Mouse (Mus musculus) lung, postnatal 25 days (tissue): Measurements from ENCODE around the gene Icam1.
A peak's percentile ranks its signal among the peaks of the same experiment; 100 is the strongest.

ENCODE experiments used
- DNase-seq: peaks from one replicate; pipeline ENCODE4 v3.0.0; 2022; ENCODE audit warnings: low spot score

Icam1 gene

DNA sequence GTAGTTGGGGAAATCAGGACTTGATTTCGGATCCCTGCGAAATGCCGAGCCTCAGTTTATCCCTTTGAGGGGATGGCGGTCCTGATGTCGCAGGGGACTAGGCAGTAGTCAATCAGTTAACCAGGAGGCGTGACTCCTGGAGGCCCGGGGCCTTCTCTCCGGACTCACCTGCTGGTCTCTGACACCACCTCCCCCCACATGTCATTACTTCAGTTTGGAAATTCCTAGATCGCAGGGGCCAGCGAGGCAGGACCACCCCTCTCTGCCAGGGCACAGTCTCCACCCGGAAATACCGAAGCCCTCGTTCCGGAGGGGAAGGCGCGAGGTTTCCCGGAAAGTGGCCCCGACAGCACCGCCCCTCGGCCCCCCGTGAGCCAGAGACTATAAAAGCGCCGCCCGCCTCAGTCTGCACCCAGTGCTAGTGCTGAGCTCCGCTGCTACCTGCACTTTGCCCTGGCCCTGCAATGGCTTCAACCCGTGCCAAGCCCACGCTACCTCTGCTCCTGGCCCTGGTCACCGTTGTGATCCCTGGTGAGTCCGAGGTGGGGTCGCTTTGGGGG lies at the start of gene Icam1:
Icam1 (plus strand) TSS at position 415 of the 560 bp plus-strand sequence.
- DNase-seq = peak; percentile 88

DNA sequence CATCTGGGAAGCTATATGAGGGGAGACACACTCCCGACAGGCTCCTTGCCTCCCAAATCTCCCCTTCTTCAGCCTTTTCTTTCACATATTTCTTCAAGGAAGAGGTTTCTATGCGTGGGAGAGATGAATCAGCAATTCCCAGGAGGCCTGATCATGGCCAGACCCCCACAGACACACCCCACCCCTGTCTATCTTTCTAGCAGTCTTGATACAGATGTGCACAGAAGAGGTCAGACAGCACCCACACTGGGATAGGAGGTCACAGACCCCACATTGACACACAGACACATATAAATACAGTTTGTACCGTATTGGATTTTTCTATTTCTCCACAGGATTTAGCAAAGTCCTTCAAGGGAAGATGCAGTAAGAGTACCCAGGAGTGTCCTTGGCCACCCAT lies 49.8 kb upstream of the Icam1 start:
- no peak for DNase-seq

DNA sequence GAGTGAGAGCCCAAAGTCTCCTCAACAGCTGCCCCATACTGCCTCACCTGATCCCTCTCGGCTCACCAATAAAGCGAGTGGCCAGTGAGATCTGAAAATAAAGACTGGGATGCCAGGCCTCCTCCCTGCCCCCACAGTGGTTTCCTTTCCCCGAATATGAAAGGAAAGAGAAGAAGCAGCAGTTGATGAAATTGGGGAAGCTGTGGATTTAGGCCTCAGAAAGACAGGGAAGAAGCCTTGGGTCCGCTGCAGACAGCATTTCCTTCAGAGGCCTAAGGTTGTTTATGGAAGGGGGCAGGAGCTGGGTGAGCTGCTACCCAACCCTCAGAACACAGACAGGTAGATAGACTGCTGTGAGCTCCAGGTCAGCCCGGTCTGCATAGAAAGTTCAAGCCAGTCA lies 49.0 kb upstream of the Icam1 start:
- no peak for DNase-seq

DNA sequence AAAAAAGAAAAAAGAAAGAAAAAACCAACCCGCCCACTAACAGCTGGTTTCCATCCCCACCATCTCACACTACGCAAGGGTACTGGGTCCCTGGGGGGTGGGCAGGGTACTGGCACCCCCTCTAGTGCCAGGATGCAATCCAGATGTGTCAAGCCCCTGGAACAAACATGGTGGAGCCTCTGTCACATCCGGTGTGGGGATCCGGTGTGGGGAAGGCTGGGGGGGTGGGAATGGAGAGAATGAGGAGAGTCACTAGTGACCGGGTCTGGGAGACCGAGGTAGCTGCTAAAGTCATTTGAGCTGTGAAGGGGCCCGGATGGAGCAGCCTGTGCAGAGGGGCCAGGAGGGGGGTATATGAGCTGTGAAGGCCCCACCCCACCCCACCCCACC lies 44.0 kb upstream of the Icam1 start:
- DNase-seq = peak; percentile 52

DNA sequence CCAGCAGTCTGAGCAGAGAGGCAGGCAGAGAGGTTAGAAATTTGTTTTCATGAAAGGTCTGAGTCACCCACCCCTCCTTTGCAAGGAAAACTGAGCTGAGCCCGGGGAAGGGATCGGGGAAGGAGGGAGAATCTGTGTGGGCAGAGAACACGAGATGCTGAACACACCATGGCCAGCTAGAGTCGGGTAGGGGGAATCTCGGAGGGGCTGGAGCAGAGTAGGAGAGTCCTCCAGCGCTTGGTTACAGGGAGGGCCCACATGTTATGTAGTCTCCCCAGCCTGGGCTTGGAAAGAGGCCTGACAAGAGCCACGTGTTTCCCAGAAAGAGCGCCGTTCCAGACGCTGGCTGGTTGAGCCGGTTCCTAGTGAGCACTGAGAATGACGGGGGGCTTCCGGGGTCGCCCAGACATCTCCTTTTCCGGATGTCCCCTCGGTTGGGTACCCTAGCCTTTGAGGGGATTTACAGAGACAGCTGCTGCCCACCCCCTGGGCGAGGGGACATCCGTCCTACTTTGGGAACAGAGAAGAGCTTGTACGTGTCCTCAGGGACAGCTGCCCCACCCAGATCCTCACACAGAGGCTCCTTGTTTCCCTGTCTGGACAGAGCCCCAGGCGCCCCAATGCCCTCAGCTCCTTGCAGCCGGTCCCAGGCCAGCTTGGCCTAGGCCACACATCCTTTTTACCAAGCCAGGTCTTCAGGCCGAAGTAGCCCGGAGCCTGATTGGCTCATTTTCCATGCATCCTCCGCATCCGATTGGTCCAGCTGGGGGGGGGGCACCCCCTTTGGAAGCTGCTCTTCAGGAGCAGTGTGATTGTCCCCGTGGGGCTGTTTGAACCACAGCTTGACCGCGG lies 43.4 kb upstream of the Icam1 start:
- DNase-seq = no peak

DNA sequence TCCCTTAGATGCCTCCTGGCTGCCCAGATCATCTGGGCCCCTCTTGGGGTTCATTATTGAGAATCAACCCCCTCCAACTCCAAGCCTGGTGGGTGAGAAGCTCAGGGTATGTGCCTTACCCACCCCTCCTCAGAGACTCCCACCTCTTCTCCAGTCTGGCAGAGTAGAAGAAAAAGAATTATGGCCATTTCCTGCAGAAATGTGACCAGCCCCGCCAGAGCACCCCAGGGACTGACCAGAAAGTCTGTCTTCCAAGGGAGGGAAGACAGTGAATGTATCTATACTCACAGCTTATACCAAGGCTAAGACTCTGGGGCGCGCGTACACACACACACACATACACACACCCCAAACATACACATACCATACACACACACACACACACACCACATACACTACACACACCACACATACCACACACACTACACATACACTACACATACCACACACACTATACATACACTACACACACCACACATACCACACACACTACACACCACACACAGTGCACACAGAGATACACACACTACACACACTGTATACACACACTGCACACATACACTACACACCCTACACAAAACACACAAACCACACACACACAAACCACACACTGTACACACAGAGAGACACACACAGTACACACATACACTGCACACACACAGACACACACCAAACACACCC lies 42.6 kb upstream of the Icam1 start:
- no peak for DNase-seq

DNA sequence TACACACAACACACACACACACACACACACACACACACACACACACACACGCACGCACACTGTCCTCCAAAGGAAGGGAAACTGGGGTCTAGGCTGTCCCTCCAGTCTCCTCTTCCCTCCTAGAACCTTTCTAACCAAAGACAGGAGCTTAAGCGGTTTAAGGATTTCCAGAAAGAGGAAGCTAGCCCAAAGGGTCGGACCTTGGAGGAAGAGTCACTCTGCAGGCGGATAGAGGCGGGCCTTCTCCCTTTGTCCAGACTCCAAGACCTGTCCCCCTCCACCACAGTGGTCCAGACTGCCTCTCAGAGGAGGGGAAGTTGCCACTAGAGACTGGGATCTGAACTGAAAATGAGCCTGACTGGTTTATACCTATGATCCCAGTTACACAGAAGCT lies 42.1 kb upstream of the Icam1 start:
- DNase-seq = no peak

DNA sequence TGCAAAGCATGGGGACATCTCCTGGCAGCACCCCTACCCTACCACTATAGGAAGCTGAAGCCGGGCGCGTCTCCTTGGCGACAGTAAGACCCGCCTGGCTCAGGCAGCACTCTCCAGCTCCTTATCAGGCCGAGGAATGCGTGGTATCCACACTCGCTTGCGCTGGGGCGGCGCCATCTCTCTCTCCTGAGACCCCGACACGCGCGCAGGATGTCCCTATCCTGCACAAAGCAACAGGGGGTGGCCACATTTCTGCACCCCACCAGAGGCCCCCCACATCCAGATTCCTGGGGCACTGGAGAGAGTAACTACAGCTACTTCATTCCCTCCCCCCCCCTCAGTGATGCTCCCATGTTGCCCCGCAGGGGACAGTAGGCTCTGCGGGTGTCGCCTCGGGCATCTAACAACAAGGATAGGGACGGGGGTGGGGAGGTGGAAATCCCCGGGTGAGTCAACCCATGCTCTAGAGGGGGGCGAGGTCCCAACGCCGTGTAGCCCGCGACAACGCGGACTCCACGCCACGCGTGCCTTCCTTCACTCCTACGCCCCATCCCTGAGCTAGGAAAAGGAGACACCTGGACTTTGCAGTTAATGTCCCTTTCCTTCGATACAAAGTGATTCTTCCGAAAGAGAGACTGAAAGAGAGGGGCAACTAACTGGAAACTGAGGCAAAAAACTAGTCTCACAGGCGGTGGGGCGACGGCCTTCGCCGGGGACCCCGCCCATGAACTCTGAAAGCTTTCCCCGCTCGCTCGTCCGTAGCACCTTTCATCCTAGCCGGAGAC lies 40.2 kb upstream of the Icam1 start:
- DNase-seq = peak; percentile 63

DNA sequence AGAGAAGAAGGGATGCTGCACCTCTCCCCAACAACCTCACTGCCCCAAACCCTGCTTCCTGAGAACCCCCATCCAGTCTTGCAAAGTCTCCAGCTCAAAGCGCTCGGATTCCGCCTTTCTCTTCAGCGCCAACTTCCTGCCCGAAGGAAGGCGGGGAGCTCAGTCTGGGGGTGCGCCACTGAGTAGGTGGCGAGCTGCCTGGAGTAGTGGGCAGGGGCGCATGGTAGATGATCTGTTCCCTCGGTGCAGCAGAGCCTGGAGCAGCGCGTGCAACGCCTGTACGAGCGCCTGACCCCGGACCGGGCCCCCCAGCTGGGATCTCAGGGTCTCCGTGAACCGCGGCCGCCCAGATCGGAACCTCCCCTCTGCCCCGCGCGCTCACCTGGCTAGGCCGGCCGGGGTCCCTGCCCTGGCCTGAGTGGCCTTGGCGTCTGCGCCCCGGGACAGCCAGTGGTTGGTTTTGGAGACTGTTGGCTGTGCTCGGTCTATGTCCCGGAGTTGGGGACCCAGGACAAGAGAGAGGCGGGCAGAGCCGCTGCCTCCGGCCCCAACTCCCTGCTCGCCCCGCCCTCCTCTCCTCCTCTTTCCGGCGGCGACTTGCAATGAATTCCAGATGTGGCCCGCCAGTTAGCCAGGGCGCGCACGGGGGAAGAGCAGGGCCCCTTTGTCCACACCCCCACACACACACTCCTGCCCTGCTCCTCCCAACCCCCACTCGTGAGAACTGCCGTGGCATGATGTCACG lies 39.4 kb upstream of the Icam1 start, which contains the start of gene S1pr2:
S1pr2 (minus strand) TSS at position 566 of the 745 bp plus-strand sequence.
- peak; percentile 84 for DNase-seq

DNA sequence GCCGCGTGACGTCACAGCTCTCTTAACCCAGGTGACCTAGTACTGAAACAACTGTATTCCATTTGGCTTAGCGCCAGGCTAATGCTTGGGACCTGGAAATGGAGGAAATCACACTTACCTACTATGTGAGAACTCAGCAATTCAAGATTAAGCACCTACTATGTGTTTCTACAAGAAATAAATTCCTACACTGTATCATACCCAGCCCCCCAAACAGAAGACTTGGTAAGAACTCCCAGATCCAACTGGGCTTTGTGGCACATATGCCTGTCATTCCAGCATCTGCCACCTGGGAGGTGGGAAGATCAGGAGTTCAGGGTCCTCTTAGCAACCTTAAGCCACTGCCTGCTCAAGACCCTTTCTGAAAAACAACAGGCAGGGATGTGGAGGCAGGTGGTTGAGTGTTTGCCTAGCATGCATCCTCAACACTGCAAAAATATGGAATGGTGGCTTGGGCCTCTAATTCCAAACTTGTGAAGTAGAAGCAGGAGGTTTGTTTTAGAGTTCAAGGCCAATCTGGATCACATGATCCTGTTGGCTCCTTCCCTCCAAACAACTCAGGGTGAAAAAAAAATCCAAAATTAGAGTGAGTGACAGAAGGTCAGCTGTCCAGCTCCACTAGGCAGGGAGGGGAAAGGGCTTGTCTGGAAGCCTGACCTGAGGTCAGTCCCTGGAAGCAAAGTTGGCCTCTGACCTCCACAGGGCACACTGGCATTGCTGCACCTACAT lies 38.7 kb upstream of the Icam1 start:
- no peak for DNase-seq

DNA sequence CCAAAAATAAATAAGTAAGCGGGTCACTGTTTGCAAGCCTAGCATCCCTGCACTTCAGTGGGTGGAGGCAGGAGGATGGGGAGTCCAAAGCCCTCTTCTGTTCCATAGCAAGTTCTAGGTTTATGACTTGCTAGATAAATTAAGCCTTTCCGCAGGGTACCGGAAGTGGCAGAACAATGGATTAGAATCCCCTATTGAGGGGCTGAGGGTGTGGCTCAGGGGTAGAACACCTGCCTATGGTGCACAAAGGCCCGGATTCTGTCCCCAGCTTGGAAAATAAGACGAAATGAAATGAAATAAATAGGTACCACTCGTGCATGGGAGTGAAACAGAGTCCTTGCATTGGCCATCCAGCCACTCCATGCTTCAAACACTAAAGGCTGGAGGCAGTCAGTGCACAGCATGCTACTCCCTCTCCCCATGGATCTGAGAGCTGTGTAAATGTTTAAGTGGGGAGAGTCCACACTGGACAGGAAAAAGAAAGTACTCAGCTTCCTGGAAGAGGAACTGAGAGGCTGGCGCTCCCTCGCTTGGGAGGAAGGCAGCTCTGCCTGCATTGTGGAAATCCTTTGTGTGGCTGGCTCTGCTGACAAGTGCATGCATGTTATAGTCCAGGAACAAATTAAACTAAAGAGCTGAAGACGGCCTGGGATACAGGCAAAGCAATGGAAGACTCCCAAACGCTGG lies 37.2 kb upstream of the Icam1 start:
- no peak for DNase-seq

DNA sequence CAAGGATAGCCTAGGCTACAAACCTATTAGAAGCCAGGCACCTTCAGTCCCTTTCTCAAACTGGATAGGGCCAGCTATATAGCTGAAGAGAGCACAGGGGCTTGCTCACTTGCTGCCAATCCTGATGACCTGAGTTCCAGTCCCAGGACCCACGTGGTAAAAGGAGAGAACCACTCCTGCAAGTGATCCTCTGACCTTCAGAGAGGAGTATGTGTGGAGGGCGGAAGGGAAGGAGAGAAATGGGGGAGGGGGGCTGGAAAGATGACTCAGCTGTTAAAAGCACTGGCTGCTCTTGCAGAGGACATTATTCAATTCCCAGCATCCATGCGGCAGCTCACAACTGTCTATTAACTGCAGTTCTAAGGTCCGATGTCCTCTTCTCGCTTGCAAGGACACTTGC lies 36.6 kb upstream of the Icam1 start:
- no peak for DNase-seq

DNA sequence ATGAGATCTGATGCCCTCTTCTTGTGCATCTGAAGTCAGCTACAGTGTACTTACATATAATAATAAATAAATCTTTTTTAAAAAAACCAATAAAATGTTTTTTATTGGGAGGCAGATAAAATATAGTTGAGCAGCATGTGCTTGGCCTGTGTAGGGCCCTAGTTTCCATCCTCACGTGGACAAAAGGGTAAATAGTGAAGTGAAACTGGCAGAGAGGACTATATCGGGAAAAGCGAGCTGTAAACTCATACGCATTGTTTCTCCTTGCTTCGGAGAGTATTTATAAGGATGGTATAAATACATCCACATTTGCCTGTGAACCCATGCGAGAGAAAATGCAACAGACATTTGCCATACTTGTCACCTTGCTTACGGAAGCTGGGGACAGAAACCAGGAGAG lies 36.0 kb upstream of the Icam1 start:
- no peak for DNase-seq

DNA sequence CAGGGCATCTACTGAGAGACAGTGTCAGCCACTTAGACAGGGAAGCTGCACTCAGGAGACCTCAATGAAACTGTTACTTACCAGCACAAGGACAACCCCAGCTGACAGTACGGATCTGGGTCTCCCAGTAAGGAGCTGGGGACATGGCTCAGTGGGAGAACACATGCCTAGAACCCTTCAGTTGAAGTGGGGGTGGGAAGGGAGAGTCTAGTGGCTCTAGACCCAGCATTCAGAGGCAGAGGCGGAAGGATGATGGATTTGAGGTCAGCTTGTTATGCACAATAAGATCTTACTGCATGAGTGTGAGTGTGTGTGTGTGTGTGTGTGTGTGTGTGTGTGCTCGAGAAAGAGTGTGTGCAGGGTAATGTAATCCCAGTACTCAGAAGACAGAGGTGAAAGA lies 33.6 kb upstream of the Icam1 start:
- DNase-seq = no peak

DNA sequence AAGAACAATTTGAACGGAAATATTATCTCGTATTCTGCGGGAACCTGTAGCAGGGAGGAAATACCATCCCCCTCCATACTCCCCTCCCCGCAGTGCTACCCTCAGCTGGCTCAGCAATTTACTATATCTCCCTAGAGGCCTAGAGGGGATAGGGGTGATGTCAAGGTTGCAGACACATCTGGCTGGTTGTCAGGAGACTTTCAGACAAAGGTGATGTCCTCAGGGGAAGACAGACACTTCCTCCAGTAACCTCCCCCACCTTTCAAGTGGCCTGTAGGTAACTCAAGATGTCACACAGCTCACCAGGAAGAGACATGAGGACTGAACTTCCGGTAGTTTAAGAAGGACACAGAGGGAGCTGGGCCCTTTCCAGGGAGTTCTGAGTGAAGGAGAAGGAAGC lies 32.6 kb upstream of the Icam1 start:
- DNase-seq = no peak

DNA sequence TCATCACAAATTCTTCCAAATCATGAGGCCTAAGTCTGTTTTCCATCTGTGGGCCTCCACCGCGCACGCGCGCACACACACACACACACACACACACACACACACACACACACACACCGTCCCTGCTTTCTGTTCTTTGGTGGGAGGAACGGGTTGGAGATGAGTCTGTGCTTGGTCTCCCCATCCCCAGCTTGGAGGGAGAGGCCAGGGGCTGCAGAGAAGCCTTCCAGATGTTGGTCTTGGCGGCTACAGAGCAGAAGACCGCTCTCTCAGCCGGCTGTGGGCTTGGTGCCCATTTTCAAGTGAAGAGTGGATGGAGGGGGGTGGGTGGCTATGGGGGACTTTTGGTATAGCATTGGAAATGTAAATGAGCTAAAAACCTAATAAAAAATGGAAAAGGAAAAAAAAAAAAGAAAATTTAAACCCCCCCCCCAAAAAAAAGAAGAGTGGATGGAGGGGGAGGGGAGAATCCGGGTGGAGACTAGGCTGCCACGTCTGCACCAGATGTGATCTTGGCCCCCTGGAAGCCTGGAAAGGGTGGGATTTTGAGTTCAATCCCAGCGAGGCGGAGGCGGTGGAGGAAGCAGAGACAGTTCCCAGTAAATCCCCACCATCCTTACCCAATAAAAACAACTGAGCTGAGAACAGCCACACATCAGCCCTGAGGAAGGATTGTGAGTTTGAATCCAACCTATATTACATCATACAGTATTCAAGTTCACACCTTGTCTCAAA lies 28.7 kb upstream of the Icam1 start:
- DNase-seq = no peak

DNA sequence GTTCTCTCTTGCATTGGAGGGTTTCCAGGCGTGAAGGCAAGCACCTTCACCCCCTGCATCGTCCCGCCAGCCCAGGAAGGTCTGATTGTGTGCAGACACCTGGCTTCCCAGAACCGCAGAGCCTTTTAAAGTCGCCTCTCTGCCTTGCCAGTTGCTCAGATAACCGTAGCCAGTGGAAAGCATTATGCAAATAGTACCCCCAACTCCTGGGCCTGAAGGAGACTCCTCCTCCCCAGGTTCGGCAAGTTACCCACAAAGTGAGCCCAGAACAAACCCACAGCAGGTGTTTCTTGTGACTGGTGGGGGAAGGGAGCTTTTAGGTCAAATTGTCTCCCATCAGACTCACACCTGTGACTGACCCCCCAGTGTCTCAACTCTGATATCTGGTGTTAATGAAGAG lies 27.8 kb upstream of the Icam1 start:
- no peak for DNase-seq

DNA sequence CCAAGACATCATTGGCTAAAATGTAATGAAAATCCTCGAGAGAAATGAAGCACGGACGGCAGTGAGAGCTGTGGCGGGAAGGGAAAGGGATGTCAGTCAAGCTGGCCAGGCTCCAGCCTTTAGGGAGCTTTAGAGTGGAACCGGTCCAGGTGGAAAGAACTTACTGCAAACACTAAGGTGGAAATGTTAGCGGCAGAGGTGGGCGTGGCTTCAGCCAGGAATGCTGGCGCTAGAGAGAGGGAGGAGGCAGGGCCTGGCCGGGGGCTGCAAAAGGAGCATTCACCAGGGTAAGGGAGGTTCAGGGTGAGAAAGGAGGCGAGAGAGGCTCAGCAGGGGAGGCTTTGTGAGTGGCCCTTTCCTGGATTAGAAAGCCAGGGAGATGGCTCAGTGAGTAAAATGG lies 24.9 kb upstream of the Icam1 start:
- peak; percentile 74 for DNase-seq

DNA sequence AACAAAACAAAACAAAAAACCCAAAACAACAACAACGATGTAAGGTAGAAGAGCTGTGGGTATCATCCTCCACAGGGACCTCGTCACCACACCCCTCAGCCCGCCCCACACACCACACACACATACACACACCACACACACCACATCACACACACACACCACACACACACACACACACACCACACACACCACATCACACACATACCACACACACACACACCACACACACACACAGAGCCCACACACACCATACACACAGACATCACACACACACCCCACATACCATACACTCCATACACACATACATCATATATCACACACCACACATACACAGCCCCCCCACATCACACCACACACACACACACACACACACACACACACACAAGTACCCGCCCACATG lies 24.2 kb upstream of the Icam1 start:
- DNase-seq = no peak
